Mouse (Mus musculus) erythroblast, embryonic 14.5 days (primary cell): Measurements from ENCODE around the gene Srsf7.

Source experiments
- GATA1 ChIP-seq: IDR thresholded peaks from 2 replicates; pipeline ENCODE4 v1.6.1; 2012; ENCODE audit warnings: low read length, inconsistent platforms, mixed read lengths
- TAL1 ChIP-seq: IDR thresholded peaks from 3 replicates; pipeline ENCODE4 v1.6.1; 2012; ENCODE audit warnings: low read length, inconsistent platforms, mixed read lengths

DNA sequence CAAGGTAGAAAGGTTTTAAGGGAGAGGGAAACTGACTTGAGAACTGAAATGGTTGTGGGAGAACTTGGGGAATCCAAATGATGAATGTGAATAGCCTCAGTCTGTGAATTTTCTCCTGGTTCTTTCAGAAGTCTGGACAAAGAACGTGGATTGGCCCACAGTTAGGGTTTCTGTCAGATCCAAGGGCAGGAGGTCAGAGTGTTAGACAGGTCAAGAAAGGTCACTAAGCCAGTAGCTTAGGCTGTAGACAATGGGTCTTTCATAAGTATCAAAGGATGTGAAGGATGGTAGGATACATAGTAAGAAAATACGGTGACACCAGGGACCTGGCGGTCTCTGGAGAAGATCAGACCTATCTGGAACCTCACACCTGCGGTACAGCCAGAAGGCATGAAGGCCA is 39.7 kb downstream of the Srsf7 start:
- TF ChIP-seq GATA1 (no peak), TAL1 (no peak)
